Mouse (Mus musculus) MN1 (cell line): Measurements from ENCODE around the gene Ppia.
"Not testable (repeated sequence)": the region's sequence is repeated elsewhere in the genome, so short reads cannot be mapped to it uniquely, and the experiment has no call there.

Source experiments
- DNase-seq: peaks from one replicate; pipeline ENCODE4 v3.0.0-alpha.2; 2016; ENCODE audit warnings: low spot score

Gene Ppia

DNA sequence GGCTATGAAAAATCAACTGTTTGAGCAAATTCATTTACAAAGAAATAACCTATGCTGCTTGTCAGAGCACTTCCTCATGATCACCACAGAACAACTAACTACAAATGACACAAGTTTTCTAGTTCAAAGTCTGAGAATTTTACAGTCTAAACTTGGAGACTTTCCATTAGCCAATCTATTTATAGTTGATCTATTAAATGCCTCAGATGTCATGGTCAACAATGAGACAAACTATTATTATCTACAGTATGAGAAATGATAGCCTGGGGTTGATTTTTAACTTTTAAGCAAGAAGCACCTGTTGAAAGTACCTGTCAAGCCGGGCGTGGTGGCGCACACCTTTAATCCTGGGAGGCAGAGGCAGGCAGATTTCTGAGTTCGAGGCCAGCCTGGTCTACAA, 27.3 kb downstream of the Ppia start:
- DNase-seq: no peak

DNA sequence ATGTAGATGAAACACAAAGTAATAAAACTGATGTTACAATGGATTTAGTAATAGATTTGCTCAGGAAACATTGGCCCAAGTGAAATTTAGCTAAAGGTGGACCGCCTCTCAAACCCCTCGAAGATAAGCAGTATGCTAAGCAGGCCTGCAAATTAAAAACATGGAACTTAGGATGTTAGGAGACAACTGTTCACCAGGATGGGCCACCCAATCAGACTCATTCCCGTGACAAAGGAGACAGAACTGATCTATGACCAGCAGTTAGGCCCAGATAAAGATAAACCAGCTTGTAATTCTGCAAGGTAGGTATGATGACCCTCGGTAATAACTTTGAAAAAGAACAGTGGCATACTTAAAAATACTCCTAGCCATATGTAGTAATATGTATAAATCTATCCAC, 27.9 kb downstream of the Ppia start:
- peak; percentile 30 for DNase-seq

DNA sequence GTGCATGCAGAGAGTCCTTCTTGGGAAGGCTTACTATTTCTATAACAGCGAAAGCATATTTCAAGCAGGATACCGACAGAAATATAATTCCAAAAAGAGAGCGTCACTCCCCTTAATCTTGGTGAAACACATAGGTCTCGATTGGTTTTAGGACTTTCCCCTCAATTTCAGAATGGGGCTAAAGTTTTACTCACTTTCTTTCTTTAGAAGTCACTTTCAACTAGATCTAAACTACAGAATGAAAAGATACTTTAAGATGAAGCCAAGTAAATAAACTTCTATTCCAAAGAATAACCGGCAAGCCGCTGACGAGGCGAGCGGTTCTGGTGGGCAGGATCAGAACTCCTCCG, 28.5 kb downstream of the Ppia start:
- no peak for DNase-seq

- peak; percentile 100 for DNase-seq
Observed at GRCm38 (mm10) chr11:6444077-6444853, 29.0 kb downstream of the Ppia start, which contains the start of gene H2afv. TSS of gene H2afv (minus strand) at chr11:6444443.

DNA sequence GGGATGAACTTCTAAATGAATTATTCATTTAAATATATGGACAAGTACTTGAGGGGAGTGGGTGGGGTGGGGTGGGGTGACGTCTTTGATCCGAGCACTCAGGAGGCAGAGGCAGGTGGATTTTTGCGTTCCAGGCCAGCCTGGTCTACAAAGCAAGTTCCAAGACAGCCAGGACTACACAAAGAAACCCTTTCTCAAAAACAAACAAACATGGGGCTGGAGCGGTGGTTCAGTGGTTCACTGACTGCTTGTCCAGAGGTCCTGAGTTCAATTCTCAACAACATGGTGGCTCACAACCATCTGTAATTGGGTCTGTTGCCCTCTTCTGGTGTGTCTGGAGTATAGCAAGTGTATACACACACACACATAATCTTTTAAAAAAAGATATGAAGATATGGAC, 30.2 kb downstream of the Ppia start:
- no peak for DNase-seq

DNA sequence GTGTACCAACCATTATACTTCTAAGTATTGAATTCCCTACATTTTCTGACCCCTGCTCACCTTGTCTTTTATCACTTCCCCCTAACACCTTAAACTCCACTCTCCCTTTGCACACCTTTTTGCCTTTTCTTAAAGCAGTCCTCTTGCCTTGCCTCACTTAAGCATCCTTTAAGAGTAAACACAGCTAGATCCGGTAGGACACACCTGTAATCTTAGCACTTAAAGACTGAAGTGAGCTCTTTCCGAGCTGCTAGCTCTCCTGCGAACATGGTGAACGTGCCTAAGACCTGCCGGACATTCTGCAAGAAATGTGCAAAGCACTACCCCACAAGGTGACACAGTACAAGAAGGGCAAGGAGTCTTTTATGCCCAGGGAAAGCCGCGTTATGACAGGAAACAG, 30.7 kb downstream of the Ppia start:
- no peak for DNase-seq

DNA sequence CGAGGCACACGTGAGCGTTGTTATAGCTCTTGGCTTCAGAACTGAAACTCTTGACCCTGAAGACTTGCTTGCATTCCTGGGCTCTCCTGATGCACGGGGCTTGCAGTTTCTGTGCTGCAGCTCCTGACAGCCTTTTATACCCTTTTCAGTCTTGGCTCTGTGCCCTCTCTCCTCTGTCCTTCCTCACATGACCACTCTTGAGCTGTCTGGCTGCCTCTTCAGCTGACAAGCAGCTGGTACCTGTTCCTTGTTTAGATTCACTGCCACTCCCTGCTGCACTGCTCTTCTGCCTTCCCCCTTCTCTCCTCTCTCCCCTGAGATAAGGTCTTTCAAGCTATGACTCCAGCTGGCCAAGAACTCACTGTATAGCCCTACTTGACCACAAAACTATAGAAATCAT, 32.2 kb downstream of the Ppia start:
- DNase-seq: peak; percentile 70

DNA sequence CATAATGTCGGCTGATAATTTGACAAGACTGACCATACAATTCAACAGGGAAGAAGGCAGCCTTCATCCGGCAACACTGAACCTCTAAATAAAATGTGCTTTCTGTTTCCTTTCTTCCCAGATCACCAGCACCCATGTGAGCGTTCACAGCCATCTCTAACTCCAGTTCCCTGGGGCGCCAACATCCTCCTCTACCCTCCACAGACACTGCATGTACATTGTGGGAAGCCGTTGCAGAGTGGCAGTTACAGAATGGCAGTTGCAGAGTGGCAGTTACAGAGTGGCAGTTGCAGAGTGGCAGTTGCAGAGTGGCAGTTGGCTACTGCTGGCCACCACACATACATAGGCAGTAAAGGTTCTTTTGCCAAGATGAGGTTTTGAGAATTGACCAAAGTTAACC, 32.9 kb downstream of the Ppia start:
- DNase-seq: not testable (repeated sequence)

DNA sequence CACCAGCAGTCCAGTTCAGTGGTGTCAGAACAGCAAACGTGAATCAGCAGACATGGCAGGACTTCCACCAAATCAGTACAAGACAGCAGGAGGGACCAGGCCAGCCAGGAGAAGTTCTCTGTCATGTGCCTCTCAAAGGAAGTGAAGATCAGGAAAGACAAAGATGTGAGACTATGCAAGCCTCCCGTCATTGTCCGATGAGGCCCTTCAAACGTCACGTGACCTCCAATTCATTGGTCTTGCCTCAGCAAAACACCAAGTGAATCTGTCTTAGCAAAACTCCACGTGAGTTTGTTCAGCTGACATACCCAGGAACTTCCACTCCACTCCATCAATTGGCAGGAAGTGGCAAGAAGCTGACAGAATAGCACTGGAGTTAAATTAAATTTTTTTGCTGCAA, 40.8 kb downstream of the Ppia start:
- no peak for DNase-seq

GRCm38 (mm10) chr11:6463159-6463837, 48.1 kb downstream of the Ppia start:
- DNase-seq: no peak

- DNase-seq: peak; percentile 93
Observed at GRCm38 (mm10) chr11:6465122-6465521, 49.9 kb downstream of the Ppia start.

GRCm38 (mm10) chr11:6468541-6468940, 53.3 kb downstream of the Ppia start:
- no peak for DNase-seq
